Mouse (Mus musculus) cerebellum, adult 2 months (tissue): Measurements from ENCODE around the gene Gm21974. TPM values are rescaled to one million over a fixed set of nuclear protein-coding genes. Genes with fewer than 3 reads are reported as not detected.
"Not testable (repeated sequence)": the region's sequence is repeated elsewhere in the genome, so short reads cannot be mapped to it uniquely, and the experiment has no call there.

ENCODE experiments used
- DNase-seq, 2 experiments: peaks; one replicate each; pipeline ENCODE4 v3.0.0; 2021
- H3K27ac ChIP-seq: fragments of 200-500 bp; 2 replicates; pipeline ENCODE4 v1.5.1; 2012; ENCODE audit warnings: low read length, control low read depth, inconsistent platforms; ENCODE audit not compliant: insufficient read depth
- H3K27me3 ChIP-seq: fragments of 200-500 bp; 2 replicates; pipeline ENCODE4 v1.6.1; 2012; ENCODE audit warnings: inconsistent platforms, mild to moderate bottlenecking, low read length, moderate library complexity; ENCODE audit not compliant: control insufficient read depth, insufficient read depth
- H3K4me1 ChIP-seq: fragments of 200-500 bp; 2 replicates; pipeline ENCODE4 v1.6.1; 2011; ENCODE audit warnings: low read length; ENCODE audit not compliant: control insufficient read depth, insufficient read depth
- H3K4me3 ChIP-seq: fragments of 200-500 bp; replicated peaks from 2 replicates; pipeline ENCODE3; 2011; ENCODE audit warnings: mild to moderate bottlenecking, low read depth, low read length, control low read depth; ENCODE audit not compliant: insufficient read depth
- CTCF ChIP-seq: fragments of 200-500 bp; IDR thresholded peaks from 2 replicates; pipeline ENCODE4 v1.5.1; 2011; ENCODE audit warnings: low read depth, mild to moderate bottlenecking, control low read depth, low read length, moderate library complexity, borderline replicate concordance; ENCODE audit not compliant: insufficient read depth
- POLR2A ChIP-seq: fragments of 200-500 bp; IDR thresholded peaks from 2 replicates; pipeline ENCODE4 v1.6.1; 2011; ENCODE audit warnings: low read length, control low read depth, borderline replicate concordance; ENCODE audit not compliant: insufficient read depth
- WGBS: fragments of 180-500 bp; shearing (Covaris S2); methylation state at CpG from one replicate; pipeline ENCODE4 v1.1.7; 2018; 5-methylcytosine and 5-hydroxymethylcytosine counted together
- polyA plus RNA-seq: library from polyadenylated mRNA; depleted of rRNA; stranded (reverse); fragments of >200 nt; gene quantifications from 2 replicates; pipeline ENCODE4 v1.2.3, GENCODE M21; 2012; rRNA removed

Gene Gm21974
- not detected in 2 replicates for polyA plus RNA-seq

GRCm38 (mm10) chr7:127895442-127895841, at the start of gene Gm21974, which contains the start of gene Vkorc1:
Gm21974 (minus strand) TSS chr7:127895454.
Vkorc1 (minus strand) TSS chr7:127895617.
- under 1% methylated on average over 26 of the region's 26 CpGs for WGBS
- Histone ChIP-seq H3K4me3 (peak within 1 kb of the TSS; percentile 66), H3K4me1 (peaks cover 4% of the 10 kb centered on the region; the same call in 1 of the 2 replicates), H3K27ac (peak within 1 kb of the TSS; percentile 3; the same call in 1 of the 2 replicates), H3K27me3 (no peaks in the 10 kb centered on the region)
- peak; percentile 53; the same call in 1 of the 2 replicates for TF ChIP-seq CTCF
- peak; percentile 86 for TF ChIP-seq POLR2A
- DNase-seq, result peak; percentile 97 to 98

DNA sequence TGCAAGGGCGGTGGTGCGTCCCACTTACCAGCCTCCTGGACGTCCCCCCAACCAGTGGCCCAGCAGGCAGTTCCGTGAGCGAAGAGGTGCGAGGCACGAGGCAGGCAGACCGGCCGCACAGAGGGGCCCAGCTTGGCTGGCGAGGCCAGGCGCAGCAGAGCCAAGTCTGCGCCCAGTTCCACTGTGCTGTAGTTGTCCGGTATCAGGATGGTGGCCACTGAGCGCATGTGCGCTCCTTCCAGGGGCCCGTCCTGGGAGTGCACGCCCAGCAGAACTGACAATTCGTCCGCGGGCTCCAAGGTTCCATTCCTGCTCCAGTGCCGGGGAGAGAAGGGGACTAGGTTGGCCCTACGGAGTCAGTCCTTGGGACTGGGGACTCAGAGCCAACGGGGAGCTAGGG, 49.4 kb upstream of the Gm21974 start:
- Histone ChIP-seq H3K27me3 (peaks cover 2% of the 10 kb centered on the region; the same call in 1 of the 2 replicates), H3K4me3 (no peak overlapping the region), H3K4me1 (no peaks in the 10 kb centered on the region), H3K27ac (no peak overlapping the region)
- DNase-seq, result no peak
- WGBS, result 5% methylated on average over 23 of the region's 23 CpGs
- TF ChIP-seq POLR2A (no peak), CTCF (no peak)

DNA sequence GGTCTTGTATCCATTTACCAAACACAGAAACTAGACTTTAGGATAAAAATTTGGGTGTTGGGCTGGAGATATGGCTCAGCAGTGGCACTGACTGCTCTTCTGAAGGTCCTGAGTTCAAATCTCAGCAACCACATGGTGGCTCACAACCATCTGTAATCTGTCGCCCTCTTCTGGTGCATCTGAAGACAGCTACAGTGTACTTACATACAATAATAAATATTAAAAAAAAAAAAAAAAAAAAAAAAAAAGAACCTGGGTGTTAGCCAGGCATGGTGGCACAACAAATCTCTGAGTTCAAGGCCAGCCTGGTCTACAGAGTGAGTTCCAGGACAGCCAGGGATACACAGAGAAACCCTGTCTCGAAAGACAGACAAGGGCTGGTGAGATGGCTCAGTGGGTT, 46.8 kb upstream of the Gm21974 start:
- not testable (repeated sequence) for DNase-seq, H3K27me3 ChIP-seq, H3K27ac ChIP-seq, H3K4me1 ChIP-seq, H3K4me3 ChIP-seq
- WGBS, result 53% methylated on average over 2 of the region's 2 CpGs

DNA sequence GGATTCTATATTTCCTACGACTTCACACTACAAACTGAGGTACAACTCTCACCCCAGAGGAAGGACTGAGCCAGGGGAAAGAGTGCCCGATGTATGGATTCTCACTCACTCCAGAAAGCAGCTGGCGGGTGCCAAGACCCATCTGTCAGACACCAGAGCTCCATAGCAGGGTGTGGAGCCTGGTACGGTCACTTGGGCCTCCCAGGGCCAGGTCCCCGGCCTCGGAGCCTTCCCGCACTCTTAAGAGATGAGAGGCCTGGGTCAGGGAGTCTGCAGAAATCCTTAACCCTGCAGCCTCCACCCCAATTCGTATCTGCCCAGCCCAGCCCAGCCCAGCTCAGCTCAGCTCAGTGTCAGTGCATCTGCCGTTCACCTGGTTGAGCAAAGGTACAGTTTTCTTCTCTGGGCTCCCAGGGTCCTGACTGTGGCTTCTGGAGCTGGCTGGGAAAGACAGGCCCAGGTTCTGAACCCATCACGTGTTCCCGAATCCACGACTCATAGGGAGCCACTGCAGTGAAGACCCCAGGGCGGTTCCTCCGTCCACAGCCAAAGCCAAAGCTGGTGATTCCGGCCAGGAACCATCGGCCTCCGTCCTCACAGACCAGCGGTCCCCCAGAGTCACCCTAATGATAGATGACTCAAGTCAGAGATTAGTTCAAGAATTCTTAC, 41.1 kb upstream of the Gm21974 start:
- peak overlapping the region; percentile 68 for H3K4me3 ChIP-seq
- TF ChIP-seq CTCF (no peak), POLR2A (no peak)
- no peaks in the 10 kb centered on the region for H3K27me3 ChIP-seq
- 43% methylated on average over 18 of the region's 18 CpGs for WGBS
- peak overlapping the region; percentile 74 for H3K27ac ChIP-seq
- H3K4me1 ChIP-seq, result no peaks in the 10 kb centered on the region
- peak; percentile 39 to 45 for DNase-seq

- no peaks in the 10 kb centered on the region for H3K4me1 ChIP-seq
- H3K27me3 ChIP-seq, result no peaks in the 10 kb centered on the region
- TF ChIP-seq CTCF (no peak), POLR2A (no peak)
- DNase-seq, result no peak
- H3K27ac ChIP-seq, result peak overlapping the region; percentile 74
- H3K4me3 ChIP-seq, result peak overlapping the region; percentile 68
- WGBS, result under 1% methylated on average over 38 of the region's 38 CpGs
These were observed 40.5 kb upstream of the Gm21974 start for GRCm38 (mm10) chr7:127935748-127936159.

GRCm38 (mm10) chr7:127935028-127935722, 39.9 kb upstream of the Gm21974 start:
- DNase-seq, result peak; percentile 95
- Histone ChIP-seq H3K27me3 (no peaks in the 10 kb centered on the region), H3K4me3 (peak overlapping the region; percentile 68), H3K4me1 (no peaks in the 10 kb centered on the region), H3K27ac (peak overlapping the region; percentile 74)
- 6% methylated on average over 32 of the region's 32 CpGs for WGBS
- peak; percentile 56; the same call in 1 of the 2 replicates for TF ChIP-seq POLR2A
- TF ChIP-seq CTCF, result peak; percentile 79

DNA sequence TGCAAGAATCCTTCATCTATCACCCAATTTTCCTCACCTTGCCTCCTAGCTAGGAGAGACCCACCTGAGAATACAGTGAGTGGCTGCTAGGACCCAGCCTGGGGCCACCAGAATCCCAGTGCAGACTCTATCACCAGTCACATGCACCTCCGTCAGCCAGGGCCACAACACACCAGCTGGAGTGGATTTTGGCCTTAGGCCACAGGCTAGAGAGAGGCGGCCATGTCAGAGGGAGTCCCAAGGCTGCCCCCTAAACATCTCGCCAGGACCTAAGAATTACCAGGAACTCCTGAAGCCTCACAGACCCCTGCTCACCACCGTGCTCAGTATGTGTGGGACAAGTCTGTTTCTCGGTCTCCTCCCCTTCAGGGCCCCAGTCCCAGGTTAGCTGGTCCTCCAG, 38.8 kb upstream of the Gm21974 start:
- Histone ChIP-seq H3K27ac (no peak overlapping the region), H3K4me3 (no peak overlapping the region), H3K4me1 (no peaks in the 10 kb centered on the region), H3K27me3 (no peaks in the 10 kb centered on the region)
- DNase-seq, result no peak
- WGBS, result 74% methylated on average over 5 of the region's 5 CpGs
- no peak for TF ChIP-seq CTCF
- TF ChIP-seq POLR2A, result no peak
